Mouse (Mus musculus) spleen, adult 2 months (tissue): ENCODE data around the gene Rarg.

Experiments used
- CTCF ChIP-seq: fragments of 200-500 bp; IDR thresholded peaks from 2 replicates; pipeline ENCODE4 v1.5.1; 2011; ENCODE audit warnings: mild to moderate bottlenecking, inconsistent platforms; ENCODE audit not compliant: insufficient read depth, insufficient read length, insufficient replicate concordance; ENCODE audit errors: extremely low read depth
- POLR2A ChIP-seq: fragments of 200-500 bp; IDR thresholded peaks from 2 replicates; pipeline ENCODE4 v1.6.1; 2011; ENCODE audit warnings: low read depth, low read length, inconsistent platforms

DNA sequence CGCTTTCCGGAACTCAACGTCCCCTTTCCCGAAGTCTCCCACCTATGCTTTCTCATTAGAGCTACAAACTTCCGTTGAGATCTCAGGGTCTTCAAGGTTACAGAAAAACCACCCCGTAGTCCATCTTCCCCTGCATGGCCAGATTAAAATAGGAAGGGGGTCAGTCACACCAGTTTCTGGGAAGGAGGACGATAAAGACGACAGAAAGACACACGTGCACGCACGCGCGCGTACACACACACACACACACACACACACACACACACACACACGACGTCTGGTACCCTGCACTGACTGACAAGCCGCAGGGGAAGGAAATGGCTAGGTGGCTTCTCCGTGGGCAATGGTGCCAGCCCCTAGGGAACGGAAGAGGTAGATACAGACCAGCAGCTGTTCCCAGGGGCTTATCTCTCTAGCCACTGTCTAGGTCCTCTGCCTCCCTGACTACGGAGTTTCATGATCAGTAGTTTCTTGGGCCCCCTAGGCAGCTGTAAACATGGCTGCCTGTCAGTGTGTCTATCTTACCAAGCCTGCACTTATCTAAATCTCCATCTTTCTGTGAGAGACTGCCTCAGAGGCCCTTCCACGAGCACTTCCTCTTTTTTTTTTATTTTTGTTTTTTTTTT lies 32.2 kb downstream of the Rarg start:
- no peak for TF ChIP-seq POLR2A
- no peak for TF ChIP-seq CTCF
